Mouse (Mus musculus): ENCODE data around the gene Slc12a9. TPM values are rescaled to one million over a fixed set of nuclear protein-coding genes. Genes with fewer than 3 reads are reported as not detected.

Gene Slc12a9
- polyA plus RNA-seq, 1 experiment from 2014 or later: 8.5 TPM

DNA sequence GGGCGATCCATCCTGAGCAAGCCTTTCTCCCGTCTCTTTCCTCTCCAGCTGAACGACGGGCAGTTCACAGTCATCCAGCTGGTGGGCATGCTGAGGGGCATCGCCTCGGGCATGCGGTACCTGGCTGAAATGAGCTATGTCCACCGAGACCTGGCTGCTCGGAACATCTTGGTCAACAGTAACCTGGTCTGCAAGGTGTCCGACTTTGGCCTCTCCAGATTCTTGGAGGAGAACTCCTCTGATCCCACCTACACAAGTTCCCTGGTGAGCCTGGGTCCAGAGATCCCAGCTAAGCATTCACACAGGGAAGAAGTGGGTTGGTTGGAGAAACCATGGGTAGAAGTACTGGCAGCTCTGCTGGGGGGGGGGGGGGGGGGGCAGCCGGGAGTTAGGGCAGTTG, 36.3 kb upstream of the Slc12a9 start:
- Histone ChIP-seq H3K36me3 (ENCODE audit: control insufficient read depth, insufficient read depth, low read length) (peaks cover 98% of the 10 kb centered on the region), H3K4me1 (ENCODE audit: control insufficient read depth, insufficient read depth, low read length) (no peaks in the 10 kb centered on the region), H3K4me2 (replicated peaks; ENCODE audit: low read depth, low read length) (no peak overlapping the region), H3K27me3 (ENCODE audit: control insufficient read depth, insufficient read depth, low read length) (no peaks in the 10 kb centered on the region), H3K4me3 (ENCODE audit: low read length) (no peak overlapping the region), H3K27ac (ENCODE audit: low read depth, low read length) (no peak overlapping the region), H3K9me3 (ENCODE audit: control insufficient read depth, low read length) (no peaks in the 10 kb centered on the region), H3K9ac (ENCODE audit: low read depth, low read length) (no peak overlapping the region)
- no peak for ATAC-seq (ENCODE audit: low FRiP score, low TSS enrichment)
- 84% methylated on average over 9 of the region's 11 CpGs for WGBS

DNA sequence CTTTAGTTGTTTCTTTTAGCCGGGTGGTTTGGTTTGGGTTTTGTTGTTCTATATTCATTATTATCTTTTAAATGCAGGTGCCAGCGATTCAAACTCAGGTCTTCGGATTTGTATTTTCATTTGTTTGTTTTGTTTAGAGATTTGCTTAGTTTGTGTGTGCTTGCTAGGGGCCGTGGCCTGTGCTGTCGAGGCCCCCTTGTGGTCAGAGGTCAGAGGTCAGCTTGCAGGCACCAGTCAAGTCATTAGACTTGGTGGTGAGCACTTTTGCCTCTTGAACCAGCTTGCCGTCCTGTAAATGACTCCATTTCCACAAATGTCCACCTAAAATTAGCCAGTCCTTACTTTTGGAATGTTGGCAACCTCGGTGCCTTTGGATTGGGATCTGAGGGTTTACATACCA, 25.0 kb upstream of the Slc12a9 start:
- Histone ChIP-seq H3K27me3 (ENCODE audit: control insufficient read depth, insufficient read depth, low read length) (no peaks in the 10 kb centered on the region), H3K36me3 (ENCODE audit: control insufficient read depth, insufficient read depth, low read length) (peaks cover 98% of the 10 kb centered on the region), H3K9ac (ENCODE audit: low read depth, low read length) (no peak overlapping the region), H3K4me3 (ENCODE audit: low read length) (no peak overlapping the region), H3K4me1 (ENCODE audit: control insufficient read depth, insufficient read depth, low read length) (peaks cover 5% of the 10 kb centered on the region; the same call in 1 of the 2 replicates), H3K4me2 (replicated peaks; ENCODE audit: low read depth, low read length) (no peak overlapping the region), H3K9me3 (ENCODE audit: control insufficient read depth, low read length) (no peaks in the 10 kb centered on the region), H3K27ac (ENCODE audit: low read depth, low read length) (no peak overlapping the region)
- no peak for ATAC-seq (ENCODE audit: low FRiP score, low TSS enrichment)
- WGBS: 40% methylated on average over 7 of the region's 7 CpGs

DNA sequence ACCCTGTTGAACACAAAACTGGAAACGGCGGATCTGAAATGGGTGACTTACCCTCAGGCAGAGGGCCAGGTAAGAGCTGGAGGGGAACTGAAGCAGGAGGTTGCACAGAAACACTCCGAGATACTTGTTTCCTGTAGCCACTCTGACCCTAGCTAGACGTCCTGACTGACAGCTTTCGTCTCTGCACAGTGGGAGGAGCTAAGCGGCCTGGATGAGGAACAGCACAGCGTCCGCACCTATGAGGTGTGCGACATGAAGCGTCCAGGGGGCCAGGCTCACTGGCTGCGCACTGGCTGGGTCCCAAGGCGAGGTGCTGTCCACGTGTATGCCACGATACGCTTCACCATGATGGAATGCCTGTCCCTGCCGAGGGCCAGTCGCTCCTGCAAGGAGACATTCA, 20.7 kb upstream of the Slc12a9 start:
- H3K36me3 ChIP-seq (ENCODE audit: control insufficient read depth, insufficient read depth, low read length): peaks cover 56% of the 10 kb centered on the region
- H3K9ac ChIP-seq (ENCODE audit: low read depth, low read length): no peak overlapping the region
- 82% methylated on average over 17 of the region's 17 CpGs for WGBS
- no peaks in the 10 kb centered on the region for H3K27me3 ChIP-seq (ENCODE audit: control insufficient read depth, insufficient read depth, low read length)
- H3K4me1 ChIP-seq (ENCODE audit: control insufficient read depth, insufficient read depth, low read length): peaks cover 18% of the 10 kb centered on the region; the same call in 1 of the 2 replicates
- H3K9me3 ChIP-seq (ENCODE audit: control insufficient read depth, low read length): no peaks in the 10 kb centered on the region
- ATAC-seq (ENCODE audit: low FRiP score, low TSS enrichment): no peak
- H3K4me2 ChIP-seq (replicated peaks; ENCODE audit: low read depth, low read length): no peak overlapping the region
- no peak overlapping the region for H3K4me3 ChIP-seq (ENCODE audit: low read length)
- no peak overlapping the region for H3K27ac ChIP-seq (ENCODE audit: low read depth, low read length)

DNA sequence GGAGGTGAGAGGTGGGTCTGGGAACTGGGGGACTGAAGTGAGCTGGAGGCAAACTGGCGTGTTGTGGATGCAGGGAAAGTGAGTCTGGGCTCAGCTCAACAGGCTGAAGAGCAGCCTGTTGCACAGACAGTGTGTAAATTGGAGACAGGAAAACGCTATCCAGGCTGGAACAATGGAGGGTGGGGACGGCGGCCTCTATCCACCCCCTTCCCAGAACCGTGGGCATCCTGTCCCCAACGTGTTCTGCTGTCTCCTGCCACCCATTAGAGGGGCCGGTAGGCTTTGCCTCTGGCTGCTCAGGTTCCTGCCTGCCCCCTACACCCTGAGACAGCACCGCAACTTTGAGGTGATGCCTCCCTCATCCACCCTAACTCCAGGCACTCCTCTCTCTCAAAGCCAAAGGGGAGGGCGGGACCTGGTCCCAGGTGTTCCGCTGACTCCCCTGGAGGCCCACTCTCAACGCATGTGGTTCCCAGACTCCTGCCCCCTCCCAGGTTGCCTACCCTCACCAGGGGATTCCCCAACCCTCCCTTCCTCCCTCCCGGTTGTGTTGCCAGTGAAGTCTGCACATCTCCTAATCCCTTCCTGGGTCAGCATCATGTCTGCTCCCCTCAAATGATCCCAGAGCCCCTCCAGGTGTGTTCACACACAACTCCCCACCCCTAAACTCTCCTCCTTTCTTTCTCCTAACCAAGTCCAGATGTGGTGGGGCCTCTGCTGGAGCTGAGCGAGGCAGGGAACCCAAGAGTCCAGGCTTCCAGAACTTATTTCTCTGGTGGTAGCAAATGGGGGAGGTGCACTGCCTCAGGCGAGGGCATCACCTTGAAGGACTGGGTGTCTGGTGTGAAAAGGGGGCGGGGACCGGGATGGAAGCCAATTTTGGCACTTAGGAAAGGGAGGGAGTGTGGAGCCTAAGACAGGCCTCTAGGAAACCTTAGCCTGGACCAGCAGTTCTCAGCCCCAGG, 18.9 kb upstream of the Slc12a9 start:
- peak overlapping the region; percentile 87 for H3K4me3 ChIP-seq (ENCODE audit: low read length)
- no peaks in the 10 kb centered on the region for H3K27me3 ChIP-seq (ENCODE audit: control insufficient read depth, insufficient read depth, low read length)
- WGBS: 6% methylated on average over 16 of the region's 16 CpGs
- no peaks in the 10 kb centered on the region for H3K9me3 ChIP-seq (ENCODE audit: control insufficient read depth, low read length)
- no peak for ATAC-seq (ENCODE audit: low FRiP score, low TSS enrichment)
- no peak overlapping the region; the same call in 1 of the 2 replicates for H3K27ac ChIP-seq (ENCODE audit: low read depth, low read length)
- peak overlapping the region; percentile 96 for H3K9ac ChIP-seq (ENCODE audit: low read depth, low read length)
- H3K4me2 ChIP-seq (replicated peaks; ENCODE audit: low read depth, low read length): peak overlapping the region; percentile 66
- H3K36me3 ChIP-seq (ENCODE audit: control insufficient read depth, insufficient read depth, low read length): peaks cover 38% of the 10 kb centered on the region
- H3K4me1 ChIP-seq (ENCODE audit: control insufficient read depth, insufficient read depth, low read length): peaks cover 28% of the 10 kb centered on the region; the same call in 1 of the 2 replicates

DNA sequence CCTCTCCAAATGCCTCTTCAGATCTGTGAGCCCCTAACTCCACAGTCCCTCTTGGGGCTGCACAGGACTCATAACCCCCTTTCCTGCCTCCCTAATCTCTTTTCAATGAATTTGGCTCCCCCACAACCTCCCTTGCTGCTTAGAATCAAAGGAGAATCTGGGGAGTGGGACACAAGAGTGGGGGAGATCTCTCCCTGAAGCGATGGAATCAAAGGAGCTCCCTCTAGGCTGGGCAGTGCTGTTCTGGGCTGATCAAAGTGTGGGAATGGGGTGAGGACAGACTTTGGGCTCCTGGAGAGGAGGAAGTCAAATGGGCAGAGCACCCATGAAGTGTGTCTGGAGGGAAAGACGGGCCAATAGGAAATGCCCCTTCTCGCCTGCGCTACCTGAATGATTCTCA, 18.0 kb upstream of the Slc12a9 start:
- Histone ChIP-seq H3K4me3 (ENCODE audit: low read length) (peak overlapping the region; percentile 87), H3K36me3 (ENCODE audit: control insufficient read depth, insufficient read depth, low read length) (peaks cover 29% of the 10 kb centered on the region), H3K4me1 (ENCODE audit: control insufficient read depth, insufficient read depth, low read length) (peaks cover 33% of the 10 kb centered on the region; the same call in 1 of the 2 replicates), H3K27ac (ENCODE audit: low read depth, low read length) (peak overlapping the region; percentile 95; the same call in 1 of the 2 replicates), H3K4me2 (replicated peaks; ENCODE audit: low read depth, low read length) (peak overlapping the region; percentile 66), H3K9ac (ENCODE audit: low read depth, low read length) (peak overlapping the region; percentile 96), H3K9me3 (ENCODE audit: control insufficient read depth, low read length) (no peaks in the 10 kb centered on the region), H3K27me3 (ENCODE audit: control insufficient read depth, insufficient read depth, low read length) (no peaks in the 10 kb centered on the region)
- 5% methylated on average over 4 of the region's 4 CpGs for whole genome bisulfite sequencing
- no peak for ATAC-seq (ENCODE audit: low FRiP score, low TSS enrichment)

DNA sequence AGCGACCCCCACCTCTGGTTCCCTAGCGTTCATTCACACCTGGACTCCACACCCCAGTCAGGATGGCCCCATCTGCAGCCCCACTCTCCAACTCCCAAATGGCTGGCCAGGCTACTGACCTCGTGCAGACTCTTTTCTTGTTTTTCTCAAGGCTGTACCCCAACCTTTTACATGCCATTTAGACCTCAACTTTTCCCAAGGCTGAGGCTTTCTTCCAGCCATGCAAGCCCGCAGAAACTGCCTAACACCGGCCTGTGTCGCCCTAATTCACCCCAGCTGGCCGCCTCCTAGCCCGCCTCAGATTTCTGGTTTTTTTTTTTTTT, 17.6 kb upstream of the Slc12a9 start:
- peaks cover 36% of the 10 kb centered on the region; the same call in 1 of the 2 replicates for H3K4me1 ChIP-seq (ENCODE audit: control insufficient read depth, insufficient read depth, low read length)
- 0% methylated on average over 8 of the region's 8 CpGs for WGBS
- H3K36me3 ChIP-seq (ENCODE audit: control insufficient read depth, insufficient read depth, low read length): peaks cover 26% of the 10 kb centered on the region
- H3K4me3 ChIP-seq (ENCODE audit: low read length): peak overlapping the region; percentile 87
- ATAC-seq (ENCODE audit: low FRiP score, low TSS enrichment): no peak
- no peaks in the 10 kb centered on the region for H3K27me3 ChIP-seq (ENCODE audit: control insufficient read depth, insufficient read depth, low read length)
- H3K27ac ChIP-seq (ENCODE audit: low read depth, low read length): peak overlapping the region; percentile 95; the same call in 1 of the 2 replicates
- no peaks in the 10 kb centered on the region for H3K9me3 ChIP-seq (ENCODE audit: control insufficient read depth, low read length)
- peak overlapping the region; percentile 96 for H3K9ac ChIP-seq (ENCODE audit: low read depth, low read length)
- H3K4me2 ChIP-seq (replicated peaks; ENCODE audit: low read depth, low read length): peak overlapping the region; percentile 66

DNA sequence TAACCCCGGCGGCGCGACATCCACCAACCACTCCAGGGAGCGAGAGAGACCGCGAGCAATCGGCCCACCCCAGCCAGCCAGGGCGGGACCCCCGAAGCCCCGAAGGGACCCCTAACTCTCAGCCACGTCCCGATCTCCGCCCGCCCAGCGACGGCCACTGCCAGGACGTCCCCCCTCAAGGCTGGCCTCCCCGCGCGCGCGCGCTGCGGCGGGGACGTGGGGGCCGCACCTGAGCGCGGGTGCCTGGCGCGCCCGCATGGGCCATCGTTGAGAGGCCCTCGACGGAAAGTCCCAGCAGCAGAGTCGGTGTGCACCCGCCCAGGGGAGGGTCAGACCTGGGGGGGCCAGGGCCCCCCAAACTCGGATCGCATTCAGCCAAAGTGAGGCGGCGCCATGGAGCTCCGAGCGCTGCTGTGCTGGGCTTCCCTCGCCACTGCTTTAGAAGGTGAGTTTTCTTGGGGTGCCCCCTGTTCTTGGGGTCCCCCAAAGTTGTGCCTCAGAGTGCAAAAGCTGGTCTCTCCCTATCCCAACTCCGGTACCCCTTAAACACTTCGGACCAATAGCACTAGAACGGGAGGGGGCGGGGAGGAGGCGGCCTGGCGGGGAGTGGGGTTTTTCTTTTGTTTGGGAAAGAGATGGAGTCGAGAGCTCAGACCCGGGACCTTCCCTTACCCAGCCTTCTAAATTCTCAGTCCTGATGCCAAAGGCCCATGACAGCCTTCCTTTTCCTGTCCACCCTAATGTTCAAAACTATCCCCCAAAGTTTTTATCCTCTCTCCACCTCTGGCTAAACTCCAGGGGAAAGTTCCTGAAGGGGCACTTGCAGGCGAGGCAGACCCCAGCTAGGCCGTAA, 17.0 kb upstream of the Slc12a9 start:
- under 1% methylated on average over 55 of the region's 55 CpGs for WGBS
- ATAC-seq (ENCODE audit: low FRiP score, low TSS enrichment): no peak; the same call in 1 of the 2 replicates

DNA sequence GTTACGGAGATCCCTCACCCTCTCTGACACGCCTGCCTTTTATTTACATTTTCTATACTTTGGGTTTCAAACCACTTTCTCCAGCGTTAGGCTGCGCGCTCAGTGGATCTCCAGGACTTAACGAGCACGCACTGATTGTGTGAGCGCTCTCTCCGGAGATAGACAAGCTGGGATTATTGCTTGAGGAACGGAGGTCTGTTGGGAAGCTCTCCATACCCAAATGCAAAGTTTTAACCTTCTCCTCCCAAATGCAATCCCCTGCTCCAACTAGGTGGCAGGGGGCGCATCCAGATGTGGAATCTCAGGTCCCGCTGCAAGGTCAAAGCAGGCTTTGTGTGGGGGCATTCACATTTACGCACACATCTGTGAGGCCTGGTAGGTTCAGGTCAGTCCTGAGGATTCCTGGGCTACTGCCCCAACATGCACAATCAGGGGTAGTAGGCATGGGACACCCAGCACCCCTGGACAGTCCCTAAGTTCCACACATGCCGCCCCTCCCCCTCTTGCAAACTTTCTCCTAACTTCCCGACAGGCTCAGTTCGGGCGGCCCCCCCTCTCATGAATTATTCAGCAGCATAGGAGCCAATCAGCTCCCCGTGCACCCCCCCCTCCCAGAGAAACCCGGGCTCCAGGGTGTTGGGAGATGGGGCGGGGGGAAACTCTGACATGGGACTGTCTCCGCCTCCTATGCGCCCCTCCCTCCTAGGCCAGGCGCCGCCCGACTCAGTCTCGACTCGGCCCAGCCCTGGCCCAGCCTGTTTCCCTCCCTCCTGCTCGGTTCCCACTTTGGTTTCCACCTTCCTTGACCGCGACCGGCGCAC, 16.2 kb upstream of the Slc12a9 start, which contains the start of gene Ephb4:
Gene Ephb4 (plus strand): TSS at position 726 of the 821 bp plus-strand sequence.
- ATAC-seq (ENCODE audit: low FRiP score, low TSS enrichment): peak; percentile 94
- under 1% methylated on average over 32 of the region's 32 CpGs for WGBS

More for the DNA sequence above, 17.0 kb upstream of the Slc12a9 start:
- Histone ChIP-seq H3K4me3 (ENCODE audit: low read length) (peak overlapping the region; percentile 87), H3K36me3 (ENCODE audit: control insufficient read depth, insufficient read depth, low read length) (peaks cover 20% of the 10 kb centered on the region), H3K27me3 (ENCODE audit: control insufficient read depth, insufficient read depth, low read length) (no peaks in the 10 kb centered on the region), H3K9ac (ENCODE audit: low read depth, low read length) (peak overlapping the region; percentile 96), H3K9me3 (ENCODE audit: control insufficient read depth, low read length) (no peaks in the 10 kb centered on the region), H3K27ac (ENCODE audit: low read depth, low read length) (peak overlapping the region; percentile 95), H3K4me1 (ENCODE audit: control insufficient read depth, insufficient read depth, low read length) (peaks cover 38% of the 10 kb centered on the region; the same call in 1 of the 2 replicates), H3K4me2 (replicated peaks; ENCODE audit: low read depth, low read length) (peak overlapping the region; percentile 66)

More for the DNA sequence above, 16.2 kb upstream of the Slc12a9 start, which contains the start of gene Ephb4:
- H3K4me3 ChIP-seq (ENCODE audit: low read length): peak within 1 kb of the TSS; percentile 87
- H3K4me1 ChIP-seq (ENCODE audit: control insufficient read depth, insufficient read depth, low read length): peaks cover 38% of the 10 kb centered on the region; the same call in 1 of the 2 replicates
- peak within 1 kb of the TSS; percentile 96 for H3K27ac ChIP-seq (ENCODE audit: low read depth, low read length)
- no peaks in the 10 kb centered on the region for H3K9me3 ChIP-seq (ENCODE audit: control insufficient read depth, low read length)
- H3K4me2 ChIP-seq (replicated peaks; ENCODE audit: low read depth, low read length): peak within 1 kb of the TSS; percentile 66
- no peaks in the 10 kb centered on the region for H3K27me3 ChIP-seq (ENCODE audit: control insufficient read depth, insufficient read depth, low read length)
- peak within 1 kb of the TSS; percentile 96 for H3K9ac ChIP-seq (ENCODE audit: low read depth, low read length)
- peaks cover 12% of the 10 kb centered on the region for H3K36me3 ChIP-seq (ENCODE audit: control insufficient read depth, insufficient read depth, low read length)

Measured in kidney, embryonic 14.5 days (tissue).